Mouse (Mus musculus): ENCODE measurements at regions not wholly inside any gene's neighbourhood (a gene's known extent, or its start where the extent isn't known, plus 50 kb on each side); places are given as distances from the start of the nearest gene placed in this dataset.

DNA sequence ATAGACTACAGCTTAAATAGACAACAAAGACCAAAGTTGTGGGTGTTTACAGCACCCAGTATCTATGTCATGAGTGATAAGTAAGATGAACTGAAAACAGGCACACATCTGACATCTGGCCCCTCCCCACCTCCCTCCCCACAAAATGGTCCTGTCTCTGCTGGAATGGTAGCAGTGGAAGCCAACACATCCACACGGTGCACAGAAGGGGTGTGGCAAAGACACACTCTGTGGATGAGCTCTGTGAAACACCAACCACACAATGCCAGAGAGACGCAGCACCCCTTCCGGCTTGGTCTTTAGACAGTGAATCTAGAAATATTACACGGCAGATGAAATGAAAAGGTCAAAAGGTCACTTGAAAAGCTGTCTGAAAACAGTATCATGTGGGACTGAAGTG is 85.6 kb downstream of the Fgf18 start:
- DNase-seq = no peak

DNA sequence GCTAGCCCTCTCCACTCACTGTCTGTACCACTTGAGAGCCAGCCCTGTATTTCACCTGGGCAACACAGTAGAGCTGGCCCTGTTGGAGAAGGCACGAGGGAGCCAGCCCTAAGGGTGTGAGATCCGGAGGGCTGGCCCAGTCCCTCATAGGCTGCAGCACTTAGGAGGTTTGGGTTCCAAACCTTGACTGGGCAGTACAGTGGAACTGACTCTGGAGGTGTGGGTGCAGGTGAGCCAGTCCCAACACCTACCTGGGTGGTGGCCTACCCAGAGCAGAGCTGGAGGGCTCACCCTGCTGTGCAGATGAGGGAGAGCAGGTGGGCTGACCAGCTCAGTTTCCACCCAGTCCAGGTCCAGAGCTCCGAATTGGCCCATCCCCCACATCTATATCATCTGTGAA is 86.8 kb downstream of the Fgf18 start:
- DNase-seq = no peak

DNA sequence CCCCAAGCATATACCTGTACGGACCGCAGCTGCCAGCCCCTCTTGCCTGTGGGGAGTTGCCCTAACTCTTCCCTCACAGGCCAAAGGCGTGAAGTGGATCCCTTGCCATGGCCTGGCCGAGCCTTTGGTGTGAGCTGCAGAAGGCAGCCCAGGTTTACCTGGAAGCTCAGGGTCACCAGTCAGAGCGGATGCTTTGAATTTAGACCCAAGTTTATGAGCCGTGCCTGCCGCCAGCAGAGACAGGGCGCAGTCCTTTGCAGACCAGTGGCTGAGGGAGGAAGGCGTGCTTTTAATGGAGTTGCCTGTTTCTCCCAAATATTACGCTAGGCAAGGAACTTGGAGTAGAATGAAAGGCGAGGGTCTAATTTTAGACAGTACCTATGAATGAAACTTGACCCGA is 97.0 kb downstream of the Fgf18 start:
- no peak for DNase-seq

DNA sequence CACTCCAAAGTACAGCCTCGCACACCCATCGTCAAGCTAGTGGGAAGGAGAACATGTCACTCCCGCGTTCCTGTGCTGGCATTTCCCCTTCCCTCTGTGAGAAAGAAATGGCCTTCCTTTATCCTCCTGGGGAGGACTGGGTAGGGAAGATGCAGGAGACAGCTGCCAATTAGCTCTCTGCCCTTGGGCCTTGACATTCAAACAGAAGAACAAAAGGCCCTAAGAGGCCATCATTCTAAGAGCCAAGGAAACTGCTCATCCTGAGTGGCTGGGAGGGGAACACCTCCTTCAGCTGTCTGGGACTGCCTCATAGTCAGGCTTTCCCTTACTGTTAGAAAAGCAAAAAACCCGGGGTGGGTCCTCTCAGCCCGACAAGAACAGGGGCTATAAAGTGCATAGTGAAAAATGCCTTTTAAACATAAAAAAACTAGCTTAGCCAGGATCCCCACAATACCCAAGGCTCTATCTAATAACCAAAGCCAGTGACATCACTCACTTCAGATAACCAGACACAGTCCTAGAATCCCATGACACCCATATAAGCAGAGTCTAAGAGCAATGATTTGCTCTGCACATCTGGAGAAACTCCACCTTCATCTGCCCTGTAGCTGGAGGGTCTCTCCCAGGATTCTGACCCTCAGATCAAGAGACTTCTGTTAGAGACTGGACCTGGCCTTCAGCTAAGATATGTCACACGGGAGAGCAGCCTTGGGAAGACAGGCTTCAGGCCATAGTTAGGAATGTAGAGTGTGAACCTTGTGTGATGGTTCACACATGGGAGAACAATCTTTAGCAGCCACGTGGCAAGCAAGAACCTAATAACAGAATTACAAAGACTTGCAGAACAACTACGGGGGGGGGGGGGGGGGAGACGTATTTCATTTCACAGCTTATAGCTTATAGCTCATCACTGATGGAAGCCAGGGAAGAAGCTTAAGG is 107.1 kb downstream of the Fgf18 start:
- DNase-seq = no peak

DNA sequence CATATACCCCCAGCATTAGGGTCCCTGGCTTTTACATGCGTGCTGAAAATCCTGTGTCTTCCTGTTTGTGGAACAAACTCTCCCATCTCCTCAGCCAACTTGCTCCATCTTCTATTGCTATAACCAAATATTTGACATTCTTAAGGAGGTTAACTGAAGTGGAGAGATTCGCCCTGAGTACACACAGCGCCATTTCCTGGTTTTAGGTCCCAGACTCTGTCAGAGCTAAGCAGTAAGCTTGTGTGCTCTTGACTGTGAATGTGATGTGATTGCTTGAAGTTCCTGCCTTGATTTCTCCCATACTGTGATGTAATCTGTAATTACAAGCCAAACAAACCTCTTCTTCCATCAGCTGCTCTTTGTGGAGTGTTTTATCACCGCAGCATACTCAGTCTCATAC is 110.8 kb downstream of the Fgf18 start:
- DNase-seq = no peak

DNA sequence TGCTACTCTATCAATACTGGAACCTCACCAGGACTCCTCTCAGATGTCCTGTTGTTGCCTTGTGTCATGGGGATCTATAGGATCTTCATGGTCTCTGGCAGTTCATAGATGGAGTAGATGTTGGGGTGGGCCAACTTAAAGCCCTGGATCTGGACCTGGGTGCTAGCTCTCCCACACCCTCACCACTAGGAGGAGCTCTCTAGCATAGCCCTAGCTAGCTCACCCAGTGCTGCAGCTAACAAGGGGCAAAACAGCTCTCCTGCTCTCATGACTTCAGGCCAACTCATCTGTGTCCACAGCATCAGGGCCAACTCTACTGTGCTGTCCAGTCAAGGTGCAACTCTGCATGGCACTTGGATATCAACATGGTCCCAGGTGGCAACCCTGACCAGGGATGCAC is 118.3 kb downstream of the Fgf18 start:
- no peak for DNase-seq

DNA sequence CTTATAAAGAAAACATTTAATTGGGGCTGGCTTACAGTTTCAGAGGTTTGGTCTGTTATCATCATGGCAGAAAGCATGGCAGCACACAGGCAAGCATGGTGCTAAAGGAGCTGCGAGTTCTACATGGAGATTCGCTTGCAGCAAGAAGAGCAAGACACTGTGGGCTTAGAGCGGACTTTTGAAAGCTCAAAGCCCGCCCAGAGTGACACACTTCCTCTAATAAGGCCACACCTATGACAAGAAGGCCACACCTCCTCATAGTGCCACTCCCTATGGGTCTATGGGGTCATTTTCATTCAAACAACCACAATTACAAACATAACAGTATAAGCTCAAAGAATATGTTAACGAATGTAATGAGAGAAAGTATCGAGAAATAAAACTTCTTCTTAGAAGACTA is 120.1 kb downstream of the Fgf18 start:
- no peak for DNase-seq

DNA sequence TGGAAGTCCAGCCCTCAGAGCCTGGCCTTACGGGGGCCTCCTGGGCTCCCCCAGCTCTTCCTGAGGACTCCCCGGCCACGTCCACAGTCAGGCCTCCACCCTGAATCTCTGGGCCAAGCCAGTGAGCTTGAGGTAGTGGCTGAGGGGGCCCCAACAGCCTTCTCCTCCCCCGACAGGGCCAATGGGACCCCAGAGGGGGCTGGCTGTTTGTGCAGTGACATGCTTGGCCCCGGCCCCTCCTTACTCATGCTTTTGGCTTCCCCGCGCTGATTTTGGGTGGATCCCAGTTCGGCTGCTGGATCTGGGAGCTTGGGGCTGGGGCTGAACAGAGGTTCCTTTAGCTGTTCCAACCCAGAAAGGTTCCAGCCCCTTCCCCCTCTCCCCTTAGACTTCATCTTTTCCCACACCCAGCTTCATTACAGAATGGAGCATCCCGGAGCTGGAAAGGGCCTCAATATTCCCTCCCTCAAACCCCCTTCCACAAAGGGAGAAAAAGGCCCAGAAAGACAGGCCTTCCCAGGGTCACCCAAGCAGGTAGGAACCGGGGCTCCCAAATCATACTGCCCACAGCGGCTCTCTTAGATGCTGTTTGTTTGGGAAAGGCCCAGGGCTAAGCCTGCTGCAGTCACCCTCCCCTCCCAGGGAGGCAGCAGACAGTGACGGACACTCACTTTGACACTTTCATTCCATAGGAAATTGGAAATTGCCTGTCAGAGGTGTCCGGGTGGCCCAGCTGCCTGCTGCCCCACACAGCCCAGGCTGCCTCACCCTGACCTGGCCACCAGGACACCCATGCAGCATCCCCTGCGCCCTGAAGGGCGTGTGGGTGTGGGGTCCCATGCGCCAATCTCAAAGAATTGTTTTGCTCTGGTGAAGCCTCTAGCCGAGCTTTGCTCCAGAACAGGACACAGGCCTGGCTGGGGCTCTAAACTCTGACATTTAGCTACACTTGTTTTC is 133.7 kb downstream of the Fgf18 start:
- no peak for DNase-seq

DNA sequence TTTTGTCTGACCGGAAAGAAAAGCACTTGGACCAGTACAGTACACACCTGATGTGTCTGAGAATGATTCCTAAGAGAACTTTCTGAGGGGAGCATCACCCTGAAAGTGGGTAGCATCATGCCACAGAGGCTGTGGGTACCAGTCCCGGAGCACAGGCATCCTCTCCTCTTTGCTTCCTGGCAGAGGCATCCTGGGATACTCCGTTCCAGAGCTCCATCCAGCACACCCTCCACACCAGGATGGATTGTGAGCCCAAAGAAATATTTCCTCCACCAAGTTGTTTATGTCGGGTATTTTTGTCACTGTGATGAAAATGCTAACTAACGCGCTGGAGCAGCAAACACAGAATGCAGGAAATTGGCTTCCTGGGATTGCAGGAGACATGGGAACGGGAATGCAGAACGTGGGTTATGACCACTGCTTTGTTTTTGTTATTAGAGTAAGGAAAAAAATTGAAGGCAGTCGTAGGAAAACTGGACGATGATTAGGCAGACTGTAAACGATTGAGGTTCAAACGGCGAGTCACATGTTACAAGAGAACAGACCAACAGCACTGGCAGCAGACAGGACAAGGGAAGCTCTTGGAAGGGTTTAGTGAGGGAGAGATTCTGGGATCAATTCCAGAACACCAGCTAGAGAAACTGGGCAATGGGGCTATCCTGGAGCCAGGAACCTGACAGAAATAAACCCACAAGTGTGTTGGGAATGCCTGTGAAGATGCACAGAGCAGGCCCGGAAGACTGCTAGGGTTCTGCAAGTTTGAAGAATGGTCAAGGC is 134.6 kb downstream of the Fgf18 start:
- DNase-seq = no peak

DNA sequence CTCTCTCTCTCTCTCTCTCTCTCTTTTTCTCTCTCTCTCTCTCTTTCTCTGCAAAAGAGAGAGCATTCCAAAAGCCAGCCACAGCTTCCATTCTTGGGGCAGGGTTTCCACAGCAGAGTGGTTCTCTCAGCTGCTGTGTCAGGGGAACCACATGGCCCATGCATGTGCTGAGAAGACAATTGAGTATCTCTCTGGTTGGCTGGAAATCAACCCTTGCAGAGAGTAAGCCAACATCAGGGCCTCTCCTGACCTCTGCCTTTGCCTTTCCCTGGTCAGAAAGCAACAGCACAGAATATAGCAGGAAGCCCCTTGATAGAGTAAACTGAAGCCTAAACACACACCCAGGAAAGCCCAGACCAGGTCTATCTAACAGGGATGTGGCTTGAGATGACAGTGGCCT is 138.6 kb downstream of the Fgf18 start:
- DNase-seq = no peak

DNA sequence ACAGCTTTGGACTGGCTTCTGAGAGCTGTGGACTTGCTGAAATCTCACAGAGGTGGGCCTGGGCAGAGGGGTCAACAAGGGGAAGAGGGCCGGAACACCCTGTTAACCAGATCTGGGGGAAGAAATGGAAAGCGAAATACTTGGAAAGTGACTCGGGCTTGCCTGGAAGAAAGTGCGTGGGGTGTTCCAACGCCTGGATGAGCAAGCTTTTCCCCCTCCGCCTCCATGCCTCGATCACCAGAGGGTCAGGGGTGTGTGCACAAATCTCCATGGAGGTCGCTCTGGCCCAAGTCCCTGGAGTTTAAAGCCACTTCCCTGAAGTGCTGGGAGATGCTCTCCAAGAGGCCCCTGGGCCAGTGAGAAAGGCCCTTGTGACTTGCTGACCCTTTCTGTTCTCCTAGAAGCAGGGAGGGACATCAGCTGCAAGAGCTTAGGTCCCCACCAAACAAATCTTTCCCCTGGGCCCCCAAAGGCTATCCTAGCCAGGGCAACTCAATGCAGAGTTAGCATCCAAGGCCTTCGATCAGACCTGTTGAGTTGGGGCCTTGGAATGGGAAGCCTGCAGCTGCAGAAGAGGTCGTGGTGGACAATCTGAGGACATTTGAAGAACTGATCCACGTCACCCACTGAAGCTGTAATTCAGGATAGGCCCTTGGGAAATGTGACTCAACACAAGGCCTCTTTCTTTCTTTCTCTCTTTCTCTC is 139.2 kb downstream of the Fgf18 start:
- DNase-seq = no peak

DNA sequence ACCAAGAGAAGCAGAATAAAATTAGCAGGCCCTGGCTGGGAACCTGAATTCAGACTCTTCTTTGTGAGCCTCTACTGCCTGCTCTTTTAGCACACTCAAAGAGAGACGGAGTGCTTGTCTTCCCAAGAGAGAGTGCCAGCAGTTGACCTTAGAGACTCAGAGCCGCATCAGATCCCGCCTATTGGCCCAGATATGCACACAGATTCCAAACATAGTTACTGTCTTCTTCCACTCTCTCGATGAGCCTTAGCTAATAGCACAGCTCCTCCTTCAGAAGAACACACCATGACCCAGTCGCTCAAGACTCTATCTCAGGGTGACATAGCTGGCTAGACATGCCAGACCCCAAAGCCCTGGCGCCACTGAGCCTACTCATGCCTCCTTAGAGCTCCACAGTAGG is 139.8 kb downstream of the Fgf18 start:
- no peak for DNase-seq

DNA sequence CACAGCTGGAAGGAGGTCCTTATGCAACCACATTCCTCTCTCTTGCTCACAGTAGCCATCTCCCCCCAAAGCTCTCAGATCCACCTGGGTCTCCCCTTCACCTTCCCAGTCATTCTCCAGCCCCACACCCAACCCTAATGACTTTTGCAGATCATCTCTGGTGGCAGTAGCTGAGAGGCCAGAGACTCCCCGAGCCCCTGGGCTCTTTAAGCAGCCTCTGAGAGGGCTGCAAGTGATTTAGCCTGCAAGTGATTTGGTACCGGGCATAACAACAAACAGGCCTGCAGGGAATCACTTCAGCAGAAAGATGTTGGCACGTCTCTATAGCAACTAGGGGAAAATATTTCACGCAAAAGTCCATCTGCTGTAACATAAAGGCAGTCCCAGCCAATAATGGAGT is 142.0 kb downstream of the Fgf18 start:
- DNase-seq = no peak

DNA sequence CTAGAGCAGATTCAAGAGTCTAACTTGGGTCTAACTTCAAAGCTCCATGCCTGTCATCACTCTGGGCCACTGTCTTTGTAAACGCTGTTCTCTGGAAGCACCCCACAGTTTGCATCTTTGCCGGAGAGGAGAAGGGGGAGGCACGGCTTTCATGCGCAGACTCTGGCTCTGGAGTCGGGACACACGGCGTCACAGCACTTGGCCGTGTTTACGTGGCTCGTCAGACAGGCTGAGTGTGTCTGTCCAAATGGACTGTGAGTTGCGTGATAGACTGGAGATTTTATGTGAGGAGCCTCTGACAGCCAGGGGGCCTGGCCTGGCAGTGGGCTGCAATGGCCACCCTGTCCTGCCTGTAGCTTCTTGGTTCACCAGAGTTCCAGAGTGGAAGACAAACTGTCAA is 142.6 kb downstream of the Fgf18 start:
- DNase-seq = no peak

DNA sequence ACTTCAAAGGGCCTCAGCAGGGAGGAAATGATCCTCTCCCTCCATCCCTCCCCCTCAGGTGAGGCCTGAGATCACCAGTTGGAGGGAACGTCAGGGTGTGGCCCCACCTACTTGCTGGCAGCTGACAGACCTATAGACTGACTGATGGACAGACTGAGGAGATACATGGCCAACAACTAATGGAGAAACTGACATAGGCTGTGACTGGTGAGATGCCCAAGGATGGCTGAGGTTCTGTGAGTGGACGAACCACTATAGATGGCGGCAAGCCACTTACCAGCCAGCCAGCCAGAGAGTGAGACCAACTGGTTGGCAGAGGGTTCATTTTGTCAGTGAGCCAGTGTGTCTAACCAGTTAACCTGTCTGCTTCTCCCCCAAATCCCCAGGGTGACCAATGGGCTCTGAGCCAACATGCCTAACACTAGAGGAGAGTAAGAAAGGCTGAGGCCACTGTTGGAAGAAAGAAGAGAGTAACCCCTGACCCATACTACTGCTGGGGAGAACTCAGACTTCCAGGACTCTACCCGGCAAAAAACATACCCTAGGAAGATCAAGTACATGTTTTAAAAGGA is 147.4 kb downstream of the Fgf18 start:
- DNase-seq = no peak

DNA sequence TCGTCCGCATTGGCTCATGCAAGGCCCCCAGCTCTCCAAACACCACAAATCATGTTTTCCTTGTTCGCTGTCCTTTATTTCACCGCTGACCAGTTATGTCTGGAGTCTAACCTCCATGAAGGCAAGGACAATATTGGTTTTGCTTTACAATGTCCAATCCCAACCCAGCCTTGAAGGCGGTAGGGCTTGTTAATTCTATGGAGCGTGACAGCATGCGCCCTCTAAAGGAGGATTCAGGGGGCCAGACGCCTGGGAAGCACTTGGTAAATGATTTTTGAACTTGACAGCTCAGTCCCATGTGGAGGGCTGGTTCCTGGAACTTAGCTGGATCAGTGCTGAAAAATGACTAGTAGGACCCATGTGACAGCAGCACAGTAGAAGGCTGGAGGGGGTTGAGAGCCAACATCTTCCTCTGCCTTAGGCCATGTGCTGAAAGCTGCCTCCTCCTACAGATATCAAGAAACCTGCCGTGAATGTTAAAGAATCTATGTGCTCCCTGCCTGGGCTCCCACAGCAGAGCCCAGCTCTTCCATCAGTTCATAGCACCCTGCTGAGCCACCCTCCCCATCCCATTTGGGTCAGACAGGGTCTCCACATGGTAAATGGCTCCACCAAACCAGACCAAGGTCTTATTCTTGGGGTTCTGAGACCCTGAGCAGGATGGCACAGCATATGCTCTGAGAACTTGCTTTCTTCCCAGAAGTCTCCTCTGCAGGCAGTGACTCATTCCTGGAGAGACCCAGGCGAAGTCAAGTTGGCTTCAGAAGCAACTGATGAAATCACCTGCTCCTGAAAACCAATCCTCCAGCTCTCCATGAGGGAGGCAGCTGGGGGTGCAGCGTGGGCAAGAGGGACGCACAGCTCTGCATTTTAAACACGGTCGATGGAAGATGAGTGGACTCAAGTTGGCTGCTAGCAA is 148.3 kb downstream of the Fgf18 start:
- peak; percentile 58 for DNase-seq

DNA sequence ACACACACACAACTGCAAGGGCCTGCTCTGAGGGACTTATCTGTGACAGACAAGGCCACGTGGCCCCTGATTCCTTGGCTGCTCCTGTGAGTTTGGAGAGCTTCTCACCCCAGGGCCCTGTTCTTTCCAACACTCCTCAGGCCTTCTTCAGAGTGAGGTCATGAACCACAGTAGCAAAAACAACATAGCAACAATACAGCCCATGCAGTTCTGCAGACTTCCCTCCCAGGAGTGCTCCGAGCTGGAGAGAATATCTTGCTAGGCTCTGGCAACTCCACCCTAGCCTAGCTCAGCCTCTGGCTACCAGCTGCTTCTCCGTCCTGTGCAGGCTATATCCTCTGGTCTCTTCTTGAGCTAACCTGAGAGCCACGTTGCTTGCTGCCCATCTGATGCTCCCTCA is 152.8 kb downstream of the Fgf18 start:
- no peak for DNase-seq

DNA sequence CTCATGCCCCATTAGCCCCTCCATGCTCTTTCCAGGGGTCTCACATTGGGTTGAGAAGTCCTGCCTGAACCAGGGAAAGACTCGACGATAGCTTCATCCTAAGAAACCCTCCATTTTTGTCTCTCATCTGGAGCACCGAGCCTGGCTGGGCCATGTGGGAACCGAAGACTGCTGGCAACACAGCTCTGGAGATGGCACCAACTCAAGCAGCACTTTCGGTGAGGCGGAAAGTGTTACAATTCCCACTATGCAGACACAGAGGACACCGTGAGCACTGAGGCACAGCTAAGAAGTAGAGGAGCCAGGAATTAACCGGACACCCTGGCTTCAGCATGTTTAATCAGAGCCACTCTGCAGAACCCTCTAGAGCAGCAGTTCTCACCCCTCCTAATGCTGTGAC is 153.8 kb downstream of the Fgf18 start:
- DNase-seq = peak; percentile 20

DNA sequence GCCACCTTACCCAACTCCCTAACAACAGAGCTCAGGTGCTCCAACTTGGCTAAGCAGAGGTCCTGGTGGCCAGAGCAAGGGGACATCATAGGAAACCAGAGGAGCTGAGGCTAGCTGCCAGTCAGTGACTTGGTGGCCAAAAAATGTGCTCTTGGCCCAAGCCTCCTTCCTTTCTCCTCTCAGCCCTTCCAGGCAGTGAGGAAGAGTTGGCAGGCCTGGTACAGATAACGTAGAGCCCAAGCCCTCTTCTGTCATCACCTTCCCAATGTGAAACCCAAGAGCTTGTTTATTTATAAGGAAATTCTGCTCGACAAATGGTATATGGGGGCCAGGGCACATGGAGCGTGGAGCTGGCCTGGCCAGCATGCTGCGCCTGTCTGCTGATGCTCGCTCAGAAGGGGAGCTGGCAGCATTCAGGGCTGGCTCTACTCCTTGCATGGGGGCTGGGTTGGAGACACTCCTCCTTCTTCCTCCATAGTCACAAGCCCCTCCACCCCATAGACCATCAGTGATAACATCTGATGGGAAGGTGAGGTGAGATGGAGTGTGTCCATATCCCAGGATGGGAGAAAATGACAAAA is 156.1 kb downstream of the Fgf18 start:
- DNase-seq = no peak

DNA sequence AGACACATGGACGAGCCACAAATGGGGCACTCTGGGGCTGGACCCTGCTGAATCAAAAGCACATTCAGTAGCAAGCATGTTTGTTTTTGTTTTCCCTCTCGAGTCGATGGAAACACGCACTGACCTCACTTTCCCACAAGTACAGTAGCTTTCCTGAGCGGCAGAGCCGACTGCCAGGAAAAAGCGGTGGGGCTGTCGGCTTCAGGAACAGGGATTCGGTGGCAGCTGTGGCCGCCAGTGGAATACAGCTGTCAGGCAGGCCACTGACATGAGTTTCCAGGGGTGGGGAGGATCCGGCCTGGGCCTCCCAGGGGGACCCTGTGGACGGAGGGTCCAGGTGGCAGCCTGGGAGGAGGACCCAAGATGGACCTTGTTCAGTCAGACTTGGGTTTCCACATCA is 157.0 kb downstream of the Fgf18 start:
- DNase-seq = no peak

DNA sequence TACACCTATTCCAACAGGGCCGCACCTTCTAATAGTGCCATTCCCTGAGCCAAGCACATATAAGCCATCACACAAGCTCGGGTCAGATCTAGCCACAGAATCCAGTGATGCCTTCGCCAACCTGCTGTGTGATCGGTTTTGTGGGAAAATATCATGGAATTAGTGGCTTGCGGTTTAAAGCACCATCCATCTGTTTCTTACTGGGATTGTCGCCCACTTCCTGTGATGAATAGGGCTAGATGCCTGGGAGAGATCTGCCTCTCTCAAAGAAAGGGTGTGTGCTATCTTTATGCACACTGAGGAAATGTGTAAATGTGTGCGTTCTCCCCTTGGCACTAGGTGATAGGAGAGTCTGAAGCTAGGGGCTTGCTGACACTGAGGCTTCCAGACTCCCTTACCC is 154.5 kb upstream of the Smim23 start:
- DNase-seq = no peak

Measured in right cerebral cortex, postnatal 25 days (tissue).